Mouse (Mus musculus) heart, adult 2 months (tissue): ENCODE measurements around the gene Mfn2.

Experiments used
- CTCF ChIP-seq: fragments of 200-600 bp; IDR thresholded peaks from 2 replicates; pipeline ENCODE4 v1.8.1; 2022; ENCODE audit warnings: antibody characterized with exemption, mild to moderate bottlenecking, moderate library complexity
- POLR2A ChIP-seq: fragments of 200-500 bp; IDR thresholded peaks from 2 replicates; pipeline ENCODE4 v1.6.1; 2011; ENCODE audit warnings: mild to moderate bottlenecking, low read depth, low read length, control low read depth; ENCODE audit not compliant: insufficient read depth

- TF ChIP-seq CTCF (no peak), POLR2A (no peak)
Observed at GRCm38 (mm10) chr4:147934611-147935010, 30.1 kb upstream of the Mfn2 start.
